Mouse (Mus musculus) ZHBTc4 (cell line): ENCODE results near the gene Ltv1.

ENCODE experiments used
- DNase-seq: peaks from one replicate; pipeline ENCODE4 v3.0.0-alpha.2; 2011; ENCODE audit warnings: low read depth, low spot score

Gene Ltv1

DNA sequence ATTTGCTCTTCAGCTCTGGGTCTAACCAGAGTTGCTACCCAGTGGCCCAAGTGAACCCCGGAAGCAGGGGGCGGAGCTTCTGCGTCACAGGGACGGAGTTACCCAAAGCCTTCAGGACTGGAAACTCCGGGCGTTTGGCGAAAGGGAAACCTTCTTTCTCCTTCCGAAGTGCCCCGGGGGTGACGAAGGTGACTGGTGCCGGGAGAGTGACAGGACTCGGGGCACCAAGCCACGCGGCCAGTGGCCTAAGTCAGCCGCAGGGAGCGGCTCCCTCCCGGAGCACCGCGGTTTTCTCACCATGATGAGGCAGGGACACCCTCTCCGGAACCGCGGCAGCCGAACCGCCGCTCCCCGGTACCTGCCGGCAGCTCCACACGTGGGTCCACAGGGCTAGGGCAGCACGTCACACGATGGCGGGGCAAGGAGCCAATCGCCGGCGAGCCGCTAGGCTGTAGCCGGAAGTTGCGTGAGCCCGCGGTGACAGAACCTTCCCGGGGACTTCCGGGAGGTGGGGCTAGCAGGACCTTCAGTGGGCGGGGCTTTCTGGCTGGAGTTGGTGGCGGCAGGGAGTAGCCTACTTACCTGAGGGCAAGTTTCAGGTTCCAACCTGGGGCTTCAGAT, at the start of gene Ltv1:
Gene Ltv1 (minus strand): TSS at position 438 of the 621 bp plus-strand sequence.
- DNase-seq, result peak; percentile 96

GRCm38 (mm10) chr10:13240431-13240830, 47.5 kb upstream of the Ltv1 start:
- no peak for DNase-seq

GRCm38 (mm10) chr10:13238188-13238587, 45.2 kb upstream of the Ltv1 start:
- DNase-seq, result no peak

DNA sequence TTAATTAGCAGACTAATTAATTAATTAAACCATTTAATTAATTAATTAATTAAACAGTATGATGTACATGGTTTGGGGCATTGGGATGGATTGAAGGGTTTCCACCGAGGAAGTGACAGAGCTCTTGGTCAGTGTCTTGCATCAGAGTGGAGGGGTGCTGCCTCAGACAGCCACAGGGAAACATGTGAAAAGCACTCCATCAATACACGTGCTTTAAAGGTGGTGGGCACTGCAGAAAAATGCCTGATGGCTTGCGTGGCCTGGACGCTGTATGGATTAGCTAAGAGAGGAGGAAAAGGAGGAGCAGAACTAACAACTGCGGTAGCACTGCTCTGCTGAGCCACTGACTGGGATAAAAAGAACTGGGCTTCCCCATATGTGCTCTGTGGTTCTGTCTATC, 43.9 kb upstream of the Ltv1 start:
- DNase-seq, result no peak

DNA sequence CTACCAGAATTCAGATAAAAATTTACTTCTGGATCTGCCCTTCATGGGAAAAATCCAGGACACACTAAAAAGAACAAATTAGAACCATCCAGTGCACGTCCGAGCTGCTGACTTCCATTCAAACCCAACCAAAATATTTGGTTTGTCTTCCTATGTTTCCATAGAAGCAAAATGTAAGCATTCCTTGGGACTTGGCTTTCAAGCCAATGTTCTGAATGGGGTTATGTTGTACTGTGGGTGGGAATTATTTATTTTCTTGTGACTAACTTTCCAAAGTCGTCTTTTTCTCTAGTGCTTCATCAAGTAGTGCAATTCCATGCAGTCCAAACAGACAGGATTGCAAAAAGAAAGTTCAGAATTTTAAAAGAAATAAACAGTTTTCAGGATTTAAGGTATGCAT, 41.5 kb upstream of the Ltv1 start:
- no peak for DNase-seq

GRCm38 (mm10) chr10:13233941-13234340, 41.0 kb upstream of the Ltv1 start:
- no peak for DNase-seq

GRCm38 (mm10) chr10:13233143-13233622, 40.2 kb upstream of the Ltv1 start:
- no peak for DNase-seq

DNA sequence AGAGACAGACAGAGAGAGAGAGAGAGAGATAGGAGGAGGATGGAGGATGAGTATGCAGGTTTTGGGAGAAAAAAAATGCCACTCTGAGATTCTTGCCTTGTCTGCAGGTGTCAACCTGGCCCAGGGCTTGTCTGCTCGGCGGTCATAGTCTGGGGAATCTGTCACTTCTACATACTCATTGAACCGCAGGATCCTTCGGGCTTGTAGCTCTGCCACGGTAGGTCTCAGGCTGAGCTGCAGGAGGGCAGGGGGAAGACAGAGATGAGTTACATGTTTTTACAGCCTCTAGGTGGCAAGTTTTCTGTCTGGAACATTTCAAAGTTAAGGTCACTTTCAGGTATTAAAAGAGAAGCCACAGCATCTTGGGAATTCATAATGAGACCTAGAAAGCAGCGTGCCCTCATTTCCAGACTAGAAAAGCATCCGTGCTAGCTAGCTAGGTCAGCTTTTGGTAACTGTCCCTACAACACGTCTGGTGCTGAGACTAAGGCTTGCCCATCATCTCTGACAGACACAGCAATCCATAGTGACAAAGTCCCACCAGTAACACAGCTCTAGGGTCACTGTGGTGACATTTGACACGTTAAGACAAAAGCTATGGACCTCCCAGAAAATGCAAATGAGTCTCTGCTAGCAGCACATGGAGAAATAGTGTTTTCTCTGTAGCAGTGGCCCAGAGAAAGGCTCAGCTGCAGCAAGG, 39.6 kb upstream of the Ltv1 start:
- DNase-seq, result peak; percentile 4

GRCm38 (mm10) chr10:13230716-13231115, 37.7 kb upstream of the Ltv1 start:
- no peak for DNase-seq

- no peak for DNase-seq
Measured at GRCm38 (mm10) chr10:13225377-13226063, 32.6 kb upstream of the Ltv1 start.

- no peak for DNase-seq
Measured at GRCm38 (mm10) chr10:13222135-13222534, 29.2 kb upstream of the Ltv1 start.

DNA sequence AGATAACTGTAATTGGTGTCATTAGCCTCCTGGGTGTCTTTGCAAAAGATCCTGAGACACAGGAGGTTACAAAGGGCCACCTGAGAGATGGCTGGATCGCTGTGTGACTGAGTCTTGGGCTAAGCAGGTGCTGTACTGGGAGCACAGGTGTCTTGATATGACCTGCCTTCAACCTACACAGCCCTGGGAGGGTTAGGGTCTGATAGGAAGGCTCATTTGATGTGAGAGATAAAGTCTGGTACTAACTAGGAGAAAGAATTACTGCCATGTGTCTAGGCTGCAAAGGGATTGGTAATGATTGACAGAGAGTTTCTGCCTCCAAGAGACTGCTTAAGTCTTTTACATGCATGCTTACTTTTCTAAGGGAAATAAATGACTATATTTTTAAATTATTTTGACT, 27.1 kb upstream of the Ltv1 start:
- no peak for DNase-seq

DNA sequence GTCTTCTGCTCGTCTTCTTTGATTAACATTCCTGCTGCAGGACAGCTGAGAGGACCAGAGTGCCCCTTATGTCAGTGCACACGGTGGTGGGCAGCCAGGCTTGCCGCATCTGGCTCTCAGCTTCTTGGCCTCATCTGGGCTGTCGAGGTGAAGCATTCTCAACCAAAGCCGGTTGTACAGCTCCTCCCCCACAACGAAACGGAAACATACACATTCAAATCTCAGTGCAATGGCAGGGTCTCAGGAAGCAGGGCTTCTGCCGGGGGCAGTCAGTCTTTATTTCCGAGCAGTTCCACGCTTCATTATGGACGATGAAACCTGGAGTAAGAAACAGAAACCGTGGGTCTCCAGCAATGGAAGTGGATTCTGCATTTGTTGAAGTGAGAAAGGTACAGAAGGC, 21.0 kb upstream of the Ltv1 start:
- DNase-seq, result no peak

- DNase-seq, result no peak
Measured at GRCm38 (mm10) chr10:13212829-13213228, 19.9 kb upstream of the Ltv1 start.

GRCm38 (mm10) chr10:13212326-13212725, 19.4 kb upstream of the Ltv1 start:
- no peak for DNase-seq

- no peak for DNase-seq
Measured at GRCm38 (mm10) chr10:13209930-13210637, 17.1 kb upstream of the Ltv1 start.

GRCm38 (mm10) chr10:13209506-13209905, 16.5 kb upstream of the Ltv1 start:
- no peak for DNase-seq

DNA sequence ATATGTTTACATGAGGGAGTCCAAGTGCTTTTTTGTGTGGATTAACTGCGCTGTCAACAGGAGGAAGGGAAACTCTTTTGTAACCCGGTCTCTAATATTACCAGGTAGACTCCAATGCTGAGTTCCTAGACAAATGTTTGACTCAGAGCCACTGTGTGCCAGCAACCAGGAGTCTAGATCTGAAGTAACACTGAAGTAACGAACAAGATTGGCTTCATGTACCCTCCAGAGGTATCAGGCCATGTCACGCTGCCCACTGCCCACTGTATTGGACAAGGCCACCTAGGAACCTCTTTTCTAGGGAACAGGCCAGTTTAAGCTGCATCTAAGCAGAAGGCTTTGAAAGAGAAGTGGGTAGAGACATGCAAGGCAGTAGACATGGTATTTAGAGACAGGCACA, 16.1 kb upstream of the Ltv1 start:
- no peak for DNase-seq

DNA sequence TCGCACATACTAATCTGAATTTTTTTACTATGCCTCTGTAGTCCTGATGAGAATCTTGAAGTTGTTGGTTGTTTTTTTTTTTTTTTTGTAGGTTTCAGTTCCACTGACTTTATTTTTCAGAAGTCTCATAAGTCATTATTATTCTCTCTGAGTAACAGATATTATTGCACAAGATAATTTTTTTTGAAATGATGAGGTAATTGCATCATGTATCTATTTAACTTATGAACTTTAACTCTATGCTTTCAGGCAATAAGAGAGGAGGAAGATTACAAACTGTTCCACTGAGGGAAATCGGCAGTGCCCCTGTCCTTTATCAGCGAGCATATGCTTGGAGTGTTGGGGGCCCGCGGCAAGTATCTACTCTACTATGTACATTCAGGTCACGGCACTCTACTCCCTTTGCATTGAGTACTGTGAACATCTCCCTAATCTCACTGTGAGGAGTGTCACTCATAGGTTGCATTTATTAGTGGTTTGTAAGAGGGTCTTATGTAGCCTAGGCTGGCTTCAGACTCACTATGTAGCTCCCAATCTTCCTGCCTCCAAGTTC, 8.8 kb upstream of the Ltv1 start:
- no peak for DNase-seq

- no peak for DNase-seq
Measured at GRCm38 (mm10) chr10:13200862-13201261, 7.9 kb upstream of the Ltv1 start.

- no peak for DNase-seq
Measured at GRCm38 (mm10) chr10:13199234-13199633, 6.3 kb upstream of the Ltv1 start.
